Mouse (Mus musculus): ENCODE data around the gene Bckdha. TPM values are rescaled to one million over a fixed set of nuclear protein-coding genes. Genes with fewer than 3 reads are reported as not detected.

Gene Bckdha
- polyA plus RNA-seq, 1 experiment from 2014 or later = 54.7 TPM

GRCm38 (mm10) chr7:25584651-25585050 lies 74.1 kb downstream of the Bckdha start:
- no peaks in the 10 kb centered on the region for H3K9me3 ChIP-seq (ENCODE audit: control insufficient read depth, low read length)
- H3K4me3 ChIP-seq (ENCODE audit: low read depth, low read length) = no peak overlapping the region
- H3K4me2 ChIP-seq (ENCODE audit: low read depth, severe bottlenecking) = no peak overlapping the region
- no peak for DNase-seq (ENCODE audit: low spot score)
- H3K27me3 ChIP-seq (ENCODE audit: control insufficient read depth, insufficient read depth, low read length) = no peaks in the 10 kb centered on the region
- H3K9ac ChIP-seq (ENCODE audit: low read length) = no peak overlapping the region
- 92% methylated on average over 5 of the region's 5 CpGs for WGBS
- no peak for ATAC-seq (ENCODE audit: insufficient number of reproducible peaks, low FRiP score, low TSS enrichment, low read depth)
- H3K27ac ChIP-seq (replicated peaks; ENCODE audit: low read depth, low read length) = no peak overlapping the region
- no peaks in the 10 kb centered on the region for H3K4me1 ChIP-seq (ENCODE audit: control insufficient read depth, insufficient read depth, low read length)
- H3K36me3 ChIP-seq (ENCODE audit: control insufficient read depth, insufficient read depth, low read length) = no peaks in the 10 kb centered on the region

DNA sequence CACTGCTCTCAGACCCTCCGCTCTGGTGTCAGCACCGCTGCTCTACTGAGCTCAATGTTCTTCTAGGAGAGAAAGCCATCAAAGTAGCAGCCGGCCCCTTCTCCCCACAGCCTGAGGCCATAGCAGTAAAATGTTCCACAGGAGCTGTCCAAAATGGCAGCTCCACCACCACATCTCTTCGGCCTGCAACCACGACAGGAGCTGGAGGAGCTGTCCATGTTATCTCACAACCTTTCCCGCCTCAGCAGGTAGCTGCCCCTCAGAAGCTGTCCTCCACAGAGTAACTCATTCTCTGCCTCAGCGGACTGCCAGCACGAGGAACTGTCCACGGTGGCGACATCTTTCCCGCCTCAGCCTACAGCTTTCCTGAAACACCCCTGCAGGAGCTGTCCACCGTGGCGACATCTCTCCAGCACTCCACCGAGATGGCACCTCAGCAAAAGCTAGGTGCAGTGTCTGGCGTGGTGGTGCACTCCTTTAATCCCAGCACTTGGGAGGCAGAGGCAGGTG lies 76.4 kb downstream of the Bckdha start:
- no peak overlapping the region for H3K9ac ChIP-seq (ENCODE audit: low read length)
- no peak overlapping the region for H3K27ac ChIP-seq (replicated peaks; ENCODE audit: low read depth, low read length)
- no peaks in the 10 kb centered on the region for H3K9me3 ChIP-seq (ENCODE audit: control insufficient read depth, low read length)
- H3K4me1 ChIP-seq (ENCODE audit: control insufficient read depth, insufficient read depth, low read length) = no peaks in the 10 kb centered on the region
- H3K27me3 ChIP-seq (ENCODE audit: control insufficient read depth, insufficient read depth, low read length) = no peaks in the 10 kb centered on the region
- ATAC-seq (ENCODE audit: insufficient number of reproducible peaks, low FRiP score, low TSS enrichment, low read depth) = no peak
- no peaks in the 10 kb centered on the region for H3K36me3 ChIP-seq (ENCODE audit: control insufficient read depth, insufficient read depth, low read length)
- H3K4me2 ChIP-seq (ENCODE audit: low read depth, severe bottlenecking) = no peak overlapping the region
- no peak overlapping the region for H3K4me3 ChIP-seq (ENCODE audit: low read depth, low read length)
- DNase-seq (ENCODE audit: low spot score) = peak; percentile 17
- 86% methylated on average over 15 of the region's 15 CpGs for WGBS

Other genes starting within 250 kb of the Bckdha start
- 0.33 and 0.44 TPM in 2 replicates for gene Cxcl17, start 246.1 kb downstream of the Bckdha start, polyA plus RNA-seq (2014; fragmentation: Nextera tagmentation; extraction: Ambion mirVana)
- gene Ceacam1, start 181.4 kb downstream of the Bckdha start, polyA plus RNA-seq (2014; fragmentation: Nextera tagmentation; extraction: Ambion mirVana) = 0.85 and 1.4 TPM in 2 replicates
- gene Ceacam2, start 119.1 kb downstream of the Bckdha start, polyA plus RNA-seq (2014; fragmentation: Nextera tagmentation; extraction: Ambion mirVana) = 0.11 TPM in 1 of 2 replicates, not detected in the other
- gene Erich4, start 43.1 kb downstream of the Bckdha start, polyA plus RNA-seq (2014; fragmentation: Nextera tagmentation; extraction: Ambion mirVana) = not detected in 2 replicates
- gene Dmac2, start 39.6 kb downstream of the Bckdha start, polyA plus RNA-seq (2014; fragmentation: Nextera tagmentation; extraction: Ambion mirVana) = 35.8 and 36.9 TPM in 2 replicates
- gene B3gnt8, start 32.3 kb downstream of the Bckdha start, polyA plus RNA-seq (2014; fragmentation: Nextera tagmentation; extraction: Ambion mirVana) = 0.87 and 1.2 TPM in 2 replicates
- 70.0 and 73.8 TPM in 2 replicates for gene Exosc5, start 183 bp upstream of the Bckdha start, polyA plus RNA-seq (2014; fragmentation: Nextera tagmentation; extraction: Ambion mirVana)
- 1.7 and 2.2 TPM in 2 replicates for gene Tmem91, start 16.2 kb upstream of the Bckdha start, polyA plus RNA-seq (2014; fragmentation: Nextera tagmentation; extraction: Ambion mirVana)
- 30.7 and 31.7 TPM in 2 replicates for gene B9d2, start 21.8 kb upstream of the Bckdha start, polyA plus RNA-seq (2014; fragmentation: Nextera tagmentation; extraction: Ambion mirVana)
- 1.6 and 1.9 TPM in 2 replicates for gene Tgfb1, start 28.0 kb upstream of the Bckdha start, polyA plus RNA-seq (2014; fragmentation: Nextera tagmentation; extraction: Ambion mirVana)
- gene Ccdc97, start 60.1 kb upstream of the Bckdha start, polyA plus RNA-seq (2014; fragmentation: Nextera tagmentation; extraction: Ambion mirVana) = 33.1 and 35.3 TPM in 2 replicates
- gene Hnrnpul1, start 95.8 kb upstream of the Bckdha start, polyA plus RNA-seq (2014; fragmentation: Nextera tagmentation; extraction: Ambion mirVana) = 82.9 and 87.8 TPM in 2 replicates
- 32.1 and 32.5 TPM in 2 replicates for gene Axl, start 129.7 kb upstream of the Bckdha start, polyA plus RNA-seq (2014; fragmentation: Nextera tagmentation; extraction: Ambion mirVana)
- 1.6 and 1.9 TPM in 2 replicates for gene Cyp2s1, start 157.9 kb upstream of the Bckdha start, polyA plus RNA-seq (2014; fragmentation: Nextera tagmentation; extraction: Ambion mirVana)
- gene Cyp2b10, start 238.6 kb upstream of the Bckdha start, polyA plus RNA-seq (2014; fragmentation: Nextera tagmentation; extraction: Ambion mirVana) = not detected in 2 replicates

Measured in limb, embryonic 11.5 days (tissue).